Mouse (Mus musculus) liver, adult 2 months (tissue): Measurements from ENCODE around the gene Tcf20.

Experiments
- CTCF ChIP-seq: fragments of 200-500 bp; IDR thresholded peaks from 2 replicates; pipeline ENCODE4 v1.5.1; 2011; ENCODE audit warnings: low read depth, low read length, control low read depth
- POLR2A ChIP-seq: fragments of 200-500 bp; IDR thresholded peaks from 2 replicates; pipeline ENCODE4 v1.6.1; 2011; ENCODE audit warnings: low read length, control low read depth; ENCODE audit not compliant: insufficient read depth; ENCODE audit errors: extremely low read depth

GRCm38 (mm10) chr15:83010423-83010822, 22.8 kb upstream of the Tcf20 start:
- TF ChIP-seq POLR2A (no peak), CTCF (no peak)
